Mouse (Mus musculus) CH12.LX (cell line): ENCODE measurements around the gene Ift74. TPM values are rescaled to one million over a fixed set of nuclear protein-coding genes. Genes with fewer than 3 reads are reported as not detected.

Experiments
- DNase-seq: peaks from one replicate; pipeline ENCODE4 v3.0.0-alpha.2; 2013; ENCODE audit errors: extremely low read depth
- H3K27ac ChIP-seq: 2 replicates; pipeline ENCODE4 v1.5.1; 2012; ENCODE audit warnings: low read depth, mild to moderate bottlenecking, control low read depth, moderate library complexity; ENCODE audit not compliant: insufficient read depth
- H3K27me3 ChIP-seq: replicated peaks from 2 replicates; pipeline ENCODE3; 2012; ENCODE audit warnings: inconsistent platforms
- H3K36me3 ChIP-seq, 2 experiments: replicated peaks in 1 of 2; 2 replicates each; pipeline versions ENCODE3 to v1.6.1; 2012; ENCODE audit warnings: inconsistent platforms in 1 of 2, low read length in 1 of 2, mild to moderate bottlenecking in 1 of 2, mixed read lengths in 1 of 2, moderate library complexity in 1 of 2; ENCODE audit not compliant: control insufficient read depth in 1 of 2, insufficient read depth in 1 of 2
- H3K4me1 ChIP-seq, 2 experiments: 2 replicates each; pipeline ENCODE4 v1.6.1; 2012; ENCODE audit warnings: inconsistent platforms in 1 of 2, moderate library complexity in 1 of 2; ENCODE audit not compliant: insufficient read depth in 2 of 2, control insufficient read depth in 1 of 2
- H3K4me2 ChIP-seq: 2 replicates; pipeline ENCODE4 v1.6.1; 2012; ENCODE audit warnings: low read depth, mild to moderate bottlenecking, control low read depth; ENCODE audit not compliant: poor library complexity, insufficient read depth, severe bottlenecking
- H3K4me3 ChIP-seq, 3 experiments: fragments of 150-350 bp in 1 of 3; sonication (generic) in 1 of 3; replicated peaks in 1 of 3; 2 replicates each; pipeline versions ENCODE3 to v1.5.1; 2011 to 2012; ENCODE audit warnings: low read depth in 2 of 3, low read length in 2 of 3, mild to moderate bottlenecking in 2 of 3, moderate library complexity in 2 of 3, control low read depth in 1 of 3, improper control_type of control experiment in 1 of 3, inconsistent platforms in 1 of 3, mixed read lengths in 1 of 3; ENCODE audit not compliant: poor library complexity in 1 of 3
- H3K79me2 ChIP-seq: replicated peaks from 2 replicates; pipeline ENCODE4 v1.6.1; 2012; ENCODE audit warnings: mild to moderate bottlenecking, moderate library complexity; ENCODE audit not compliant: control insufficient read depth, poor library complexity, insufficient read depth, severe bottlenecking; ENCODE audit errors: extremely low read depth
- H3K9ac ChIP-seq: 2 replicates; pipeline ENCODE4 v1.6.1; 2012; ENCODE audit warnings: low read depth, mild to moderate bottlenecking, control low read depth, moderate library complexity; ENCODE audit not compliant: insufficient read depth
- H3K9me3 ChIP-seq: replicated peaks from 2 replicates; pipeline ENCODE3; 2012; ENCODE audit warnings: low read length, inconsistent platforms, mixed read lengths
- BHLHE40 ChIP-seq: IDR thresholded peaks from 2 replicates; pipeline ENCODE4 v1.6.1; 2011; ENCODE audit warnings: mild to moderate bottlenecking, low read depth, low read length, improper control_type of control experiment
- CHD1 ChIP-seq: IDR thresholded peaks from 2 replicates; pipeline ENCODE4 v1.6.1; 2012; ENCODE audit warnings: low read depth, low read length, improper control_type of control experiment, inconsistent platforms
- CHD2 ChIP-seq: IDR thresholded peaks from 2 replicates; pipeline ENCODE4 v1.6.1; 2011; ENCODE audit warnings: low read length, improper control_type of control experiment
- CTCF ChIP-seq, 2 experiments: IDR thresholded peaks in 1 of 2; conservative IDR thresholded peaks in 1 of 2; 2 replicates each; pipeline ENCODE4 v1.5.1; 2011 to 2012; ENCODE audit warnings: low read depth in 2 of 2, low read length in 2 of 2, improper control_type of control experiment in 1 of 2, inconsistent platforms in 1 of 2, mild to moderate bottlenecking in 1 of 2, moderate library complexity in 1 of 2
- E2F4 ChIP-seq: IDR thresholded peaks from 2 replicates; pipeline ENCODE4 v1.6.1; 2011; ENCODE audit warnings: low read depth, low read length, improper control_type of control experiment; ENCODE audit not compliant: insufficient replicate concordance
- ELF1 ChIP-seq: IDR thresholded peaks from 2 replicates; pipeline ENCODE4 v1.6.1; 2014; ENCODE audit warnings: low read depth, mild to moderate bottlenecking, inconsistent platforms, low read length, improper control_type of control experiment
- EP300 ChIP-seq: IDR thresholded peaks from 2 replicates; pipeline ENCODE4 v1.6.1; 2011; ENCODE audit warnings: low read length, improper control_type of control experiment
- ETS1 ChIP-seq: conservative IDR thresholded peaks from 2 replicates; pipeline ENCODE4 v1.6.1; 2012; ENCODE audit warnings: low read depth, mild to moderate bottlenecking, inconsistent platforms, low read length, improper control_type of control experiment, moderate library complexity
- GABPA ChIP-seq: IDR thresholded peaks from 2 replicates; pipeline ENCODE4 v1.6.1; 2012; ENCODE audit warnings: low read depth, low read length, improper control_type of control experiment, inconsistent platforms; ENCODE audit not compliant: insufficient replicate concordance
- HCFC1 ChIP-seq: IDR thresholded peaks from 2 replicates; pipeline ENCODE4 v1.6.1; 2012; ENCODE audit warnings: low read depth, mild to moderate bottlenecking, inconsistent platforms, low read length, improper control_type of control experiment
- IRF4 ChIP-seq: IDR thresholded peaks from 2 replicates; pipeline ENCODE4 v1.6.1; 2014; ENCODE audit warnings: low read depth, mild to moderate bottlenecking, inconsistent platforms, low read length, improper control_type of control experiment
- JUN ChIP-seq: IDR thresholded peaks from 2 replicates; pipeline ENCODE4 v1.6.1; 2011; ENCODE audit warnings: low read depth, mild to moderate bottlenecking, low read length, improper control_type of control experiment, moderate library complexity; ENCODE audit not compliant: insufficient read depth
- JUND ChIP-seq: conservative IDR thresholded peaks from 2 replicates; pipeline ENCODE4 v1.6.1; 2011; ENCODE audit warnings: low read depth, low read length, improper control_type of control experiment
- KAT2A ChIP-seq: IDR thresholded peaks from 2 replicates; pipeline ENCODE4 v1.6.1; 2012; ENCODE audit warnings: low read length, improper control_type of control experiment, inconsistent platforms; ENCODE audit not compliant: insufficient replicate concordance
- MAFK ChIP-seq: IDR thresholded peaks from 2 replicates; pipeline ENCODE4 v1.6.1; 2011; ENCODE audit warnings: low read length, improper control_type of control experiment; ENCODE audit not compliant: insufficient replicate concordance
- MAX ChIP-seq: IDR thresholded peaks from 2 replicates; pipeline ENCODE4 v1.6.1; 2011; ENCODE audit warnings: low read length, improper control_type of control experiment
- MAZ ChIP-seq: IDR thresholded peaks from 2 replicates; pipeline ENCODE4 v1.6.1; 2012; ENCODE audit warnings: low read depth, mild to moderate bottlenecking, inconsistent platforms, low read length, improper control_type of control experiment, moderate library complexity
- MEF2A ChIP-seq: IDR thresholded peaks from 2 replicates; pipeline ENCODE4 v1.6.1; 2014; ENCODE audit warnings: low read depth, mild to moderate bottlenecking, inconsistent platforms, low read length, improper control_type of control experiment, borderline replicate concordance
- MXI1 ChIP-seq: IDR thresholded peaks from 2 replicates; pipeline ENCODE4 v1.6.1; 2011; ENCODE audit warnings: mild to moderate bottlenecking, low read depth, low read length, improper control_type of control experiment
- MYC ChIP-seq: IDR thresholded peaks from 2 replicates; pipeline ENCODE4 v1.6.1; 2011; ENCODE audit warnings: low read depth, mild to moderate bottlenecking, improper control_type of control experiment, low read length
- NELFE ChIP-seq: IDR thresholded peaks from 2 replicates; pipeline ENCODE4 v1.6.1; 2011; ENCODE audit warnings: low read depth, low read length, improper control_type of control experiment
- NRF1 ChIP-seq: IDR thresholded peaks from 2 replicates; pipeline ENCODE4 v1.6.1; 2014; ENCODE audit warnings: low read depth, mild to moderate bottlenecking, inconsistent platforms, low read length, improper control_type of control experiment, moderate library complexity
- PAX5 ChIP-seq: IDR thresholded peaks from 2 replicates; pipeline ENCODE4 v1.6.1; 2012; ENCODE audit warnings: low read length, inconsistent platforms, mixed read lengths
- POLR2A ChIP-seq: IDR thresholded peaks from 2 replicates; pipeline ENCODE4 v1.6.1; 2011; ENCODE audit warnings: low read depth, mild to moderate bottlenecking, improper control_type of control experiment, low read length
- POLR2AphosphoS2 ChIP-seq: IDR thresholded peaks from 2 replicates; pipeline ENCODE4 v1.6.1; 2011; ENCODE audit warnings: low read depth, low read length, improper control_type of control experiment
- RAD21 ChIP-seq: IDR thresholded peaks from 2 replicates; pipeline ENCODE4 v1.6.1; 2011; ENCODE audit warnings: low read depth, mild to moderate bottlenecking, low read length, improper control_type of control experiment, moderate library complexity
- RCOR1 ChIP-seq: conservative IDR thresholded peaks from 2 replicates; pipeline ENCODE4 v1.6.1; 2012; ENCODE audit warnings: low read depth, mild to moderate bottlenecking, inconsistent platforms, low read length, improper control_type of control experiment
- SIN3A ChIP-seq: IDR thresholded peaks from 2 replicates; pipeline ENCODE4 v1.6.1; 2012; ENCODE audit warnings: low read length, improper control_type of control experiment, inconsistent platforms
- SMC3 ChIP-seq: IDR thresholded peaks from 2 replicates; pipeline ENCODE4 v1.6.1; 2011; ENCODE audit warnings: low read depth, low read length, improper control_type of control experiment
- TBP ChIP-seq: conservative IDR thresholded peaks from 2 replicates; pipeline ENCODE4 v1.6.1; 2011; ENCODE audit warnings: low read depth, low read length, improper control_type of control experiment
- TCF12 ChIP-seq: IDR thresholded peaks from 2 replicates; pipeline ENCODE4 v1.6.1; 2014; ENCODE audit warnings: low read depth, mild to moderate bottlenecking, inconsistent platforms, low read length, improper control_type of control experiment
- UBTF ChIP-seq: IDR thresholded peaks from 2 replicates; pipeline ENCODE4 v1.6.1; 2012; ENCODE audit warnings: low read depth, mild to moderate bottlenecking, inconsistent platforms, low read length, improper control_type of control experiment, moderate library complexity
- USF1 ChIP-seq: IDR thresholded peaks from 2 replicates; pipeline ENCODE4 v1.6.1; 2014; ENCODE audit warnings: low read depth, mild to moderate bottlenecking, inconsistent platforms, low read length, improper control_type of control experiment
- USF2 ChIP-seq: conservative IDR thresholded peaks from 2 replicates; pipeline ENCODE4 v1.6.1; 2011; ENCODE audit warnings: low read depth, low read length, improper control_type of control experiment
- ZC3H11A ChIP-seq: IDR thresholded peaks from 2 replicates; pipeline ENCODE4 v1.6.1; 2012; ENCODE audit warnings: low read depth, mild to moderate bottlenecking, inconsistent platforms, low read length, improper control_type of control experiment
- ZKSCAN1 ChIP-seq: IDR thresholded peaks from 2 replicates; pipeline ENCODE4 v1.6.1; 2012; ENCODE audit warnings: low read depth, inconsistent platforms, low read length, improper control_type of control experiment, borderline replicate concordance
- ZMIZ1 ChIP-seq: IDR thresholded peaks from 2 replicates; pipeline ENCODE4 v1.6.1; 2012; ENCODE audit warnings: low read depth, mild to moderate bottlenecking, inconsistent platforms, low read length, improper control_type of control experiment
- ZNF384 ChIP-seq: IDR thresholded peaks from 2 replicates; pipeline ENCODE4 v1.6.1; 2012; ENCODE audit warnings: low read depth, low read length, improper control_type of control experiment, inconsistent platforms
- dilution Hi-C: fragments of 300-500 bp; cut with MboI; formaldehyde crosslinking; loops from 2 replicates; pipeline ENCODE4 v1.14.3; 2020; ENCODE audit warnings: low sequenced_read_pairs; ENCODE audit not compliant: extremely low pct_unique_long_range_greater_than_20kb, extremely low pct_ligation_motif_present
- in situ Hi-C: fragments of 300-500 bp; cut with MboI; formaldehyde crosslinking; loops from 3 replicates; pipeline ENCODE4 v1.14.3; 2019; ENCODE audit warnings: low sequenced_read_pairs, low pct_ligation_motif_present, low pct_unique_long_range_greater_than_20kb, mixed read lengths
- polyA plus RNA-seq: library from polyadenylated mRNA; unstranded; fragments of >175 nt; gene quantifications from 2 replicates; pipeline ENCODE4 v1.2.1, GENCODE M21; 2012; ENCODE audit warnings: low read depth; ENCODE audit not compliant: insufficient read length
- total RNA-seq, 2 experiments: library from RNA; depleted of rRNA; stranded (reverse); fragments of 300-350 nt in 1 of 2; fragments of >200 nt in 1 of 2; gene quantifications; 2 replicates each; pipeline ENCODE4 v1.2.3; 2012 to 2014

Ift74 gene
- total and polyA plus RNA-seq, 3 experiments: 5.9 to 15.0 (median 12.5) TPM

- peak within 1 kb of the TSS; percentile 85 for H3K9ac ChIP-seq
- peak within 1 kb of the TSS; percentile 85 for H3K4me2 ChIP-seq
- H3K27me3 ChIP-seq: no peaks in the 10 kb centered on the region
- peaks cover 0 to 3% of the 10 kb centered on the region in 2 experiments for H3K36me3 ChIP-seq
- H3K4me1 ChIP-seq: peaks cover 3 to 26% of the 10 kb centered on the region in 2 experiments; a peak in 3 of 4 replicates
- peak within 1 kb of the TSS; percentile 94 to 98 (median 96) for H3K4me3 ChIP-seq
- TF ChIP-seq IRF4: no peak
- peak; percentile 14 for TF ChIP-seq USF1
- no peak for TF ChIP-seq ZKSCAN1
- no peak for TF ChIP-seq MYC
- TF ChIP-seq USF2: no peak
- peak; percentile 49; the same call in 1 of the 2 replicates for TF ChIP-seq UBTF
- no peak for TF ChIP-seq MEF2A
- TF ChIP-seq ETS1: no peak; the same call in 1 of the 2 replicates
- peak; percentile 71 for TF ChIP-seq POLR2A
- peak; percentile 6; the same call in 1 of the 2 replicates for TF ChIP-seq POLR2AphosphoS2
- no peak for TF ChIP-seq PAX5
- no peak for TF ChIP-seq EP300
- TF ChIP-seq MAZ: no peak
- TF ChIP-seq CTCF (conservative IDR thresholded peaks at IDR 0.05 in 1 of 2, IDR thresholded peaks at IDR 0.05 in 1 of 2; ENCODE audit: low read depth in 2 of 2, low read length in 2 of 2): no peak
- TF ChIP-seq ZMIZ1: no peak; the same call in 1 of the 2 replicates
- TF ChIP-seq TBP: peak; percentile 79
- no peak for TF ChIP-seq CHD1
- peak; percentile 59; the same call in 1 of the 2 replicates for TF ChIP-seq GABPA
- no peak for TF ChIP-seq JUN
- TF ChIP-seq SIN3A: peak; percentile 47; the same call in 1 of the 2 replicates
- TF ChIP-seq SMC3: no peak
- TF ChIP-seq ELF1: peak; percentile 91
- no peak for TF ChIP-seq RCOR1
- TF ChIP-seq BHLHE40: no peak
- TF ChIP-seq NRF1: peak; percentile 38; the same call in 1 of the 2 replicates
- peak; percentile 76; the same call in 1 of the 2 replicates for TF ChIP-seq MXI1
- TF ChIP-seq TCF12: peak; percentile 53; the same call in 1 of the 2 replicates
- TF ChIP-seq NELFE: peak; percentile 58; the same call in 1 of the 2 replicates
- TF ChIP-seq JUND: no peak
- TF ChIP-seq E2F4: peak; percentile 55; the same call in 1 of the 2 replicates
- no peak for TF ChIP-seq MAX
- peak; percentile 93 for TF ChIP-seq HCFC1
- TF ChIP-seq CHD2: peak; percentile 59; the same call in 1 of the 2 replicates
- TF ChIP-seq MAFK: peak; percentile 51; the same call in 1 of the 2 replicates
- TF ChIP-seq RAD21: no peak
- no peak for TF ChIP-seq ZNF384
- no peak for TF ChIP-seq ZC3H11A
- TF ChIP-seq KAT2A: peak; percentile 94; the same call in 1 of the 2 replicates
- TF ChIP-seq, all 38 proteins: peak for 17
- Histone ChIP-seq H3K9me3 (no peaks in the 10 kb centered on the region), H3K27ac (peak within 1 kb of the TSS; percentile 57), H3K79me2 (peaks cover 33% of the 10 kb centered on the region)
- peak; percentile 88 for DNase-seq
- in situ Hi-C loops: no loop called here
- dilution Hi-C loops: no loop called here
Measured at GRCm38 (mm10) chr4:94603031-94603629, 11.2 kb upstream of the Ift74 start, which contains the start of gene Plaa. Plaa (minus strand) TSS chr4:94603244.
